Mouse (Mus musculus): Measurements from ENCODE around the gene Siva1. TPM values are rescaled to one million over a fixed set of nuclear protein-coding genes. Genes with fewer than 3 reads are reported as not detected.

Siva1 gene
- polyA plus RNA-seq, 1 experiment from 2014 or later: 48.0 TPM

- peak; percentile 93 for ATAC-seq (ENCODE audit: low FRiP score)
- peak overlapping the region; percentile 93 for H3K9ac ChIP-seq (replicated peaks)
Measured at GRCm38 (mm10) chr12:112693185-112694126, 49.0 kb downstream of the Siva1 start.

DNA sequence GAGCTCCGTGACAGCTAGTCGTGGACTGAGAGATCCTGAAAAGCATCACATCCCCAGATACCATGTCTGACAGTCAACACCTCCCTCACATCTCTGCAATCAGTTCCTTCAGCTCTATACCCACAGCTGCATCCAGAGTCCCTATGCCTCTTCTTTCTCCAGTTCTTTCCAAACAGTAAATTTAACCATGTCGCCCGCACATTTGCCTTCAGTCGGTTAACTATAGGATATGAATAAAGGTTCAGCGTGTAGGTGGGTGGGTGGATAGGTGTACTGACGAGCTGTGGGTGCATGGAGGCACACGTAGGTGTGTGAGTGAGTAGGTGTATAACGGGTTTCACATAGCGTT, 49.6 kb downstream of the Siva1 start:
- ATAC-seq (ENCODE audit: low FRiP score): peak; percentile 28; the same call in 1 of the 2 replicates
- Histone ChIP-seq H3K4me2 (peak overlapping the region; percentile 76), H3K4me1 (peaks cover 17% of the 10 kb centered on the region), H3K27me3 (replicated peaks) (no peaks in the 10 kb centered on the region), H3K9ac (replicated peaks) (peak overlapping the region; percentile 93), H3K9me3 (replicated peaks) (no peaks in the 10 kb centered on the region), H3K36me3 (no peaks in the 10 kb centered on the region), H3K27ac (replicated peaks) (peak overlapping the region; percentile 95), H3K4me3 (replicated peaks) (peak overlapping the region; percentile 69)
- WGBS: 73% methylated on average over 10 of the region's 10 CpGs

More at GRCm38 (mm10) chr12:112693185-112694126, 49.0 kb downstream of the Siva1 start:
- H3K36me3 ChIP-seq: no peaks in the 10 kb centered on the region
- H3K27ac ChIP-seq (replicated peaks): peak overlapping the region; percentile 95
- H3K4me1 ChIP-seq: peaks cover 17% of the 10 kb centered on the region
- H3K4me2 ChIP-seq: peak overlapping the region; percentile 76
- no peaks in the 10 kb centered on the region for H3K9me3 ChIP-seq (replicated peaks)
- H3K27me3 ChIP-seq (replicated peaks): no peaks in the 10 kb centered on the region
- 2% methylated on average over 54 of the region's 54 CpGs for WGBS
- peak overlapping the region; percentile 69 for H3K4me3 ChIP-seq (replicated peaks)

- ATAC-seq (ENCODE audit: low FRiP score): no peak
- H3K4me2 ChIP-seq: no peak overlapping the region
- no peaks in the 10 kb centered on the region for H3K36me3 ChIP-seq
- no peaks in the 10 kb centered on the region for H3K27me3 ChIP-seq (replicated peaks)
- 83% methylated on average over 3 of the region's 3 CpGs for WGBS
- no peak overlapping the region for H3K4me3 ChIP-seq (replicated peaks)
- H3K9ac ChIP-seq (replicated peaks): no peak overlapping the region
- no peak overlapping the region for H3K27ac ChIP-seq (replicated peaks)
- peaks cover 29% of the 10 kb centered on the region for H3K4me1 ChIP-seq
- no peaks in the 10 kb centered on the region for H3K9me3 ChIP-seq (replicated peaks)
Measured at GRCm38 (mm10) chr12:112696806-112697425, 52.4 kb downstream of the Siva1 start.

Small RNAs within 50 kb of the gene (microRNA-seq; reads per million reads assigned to microRNA genes)
- not detected for gene Mir6939

Other genes with a start within 250 kb of the Siva1 start
- 0.06 and 0.20 TPM in 2 replicates for gene A530016L24Rik, start 155.2 kb upstream of the Siva1 start, polyA plus RNA-seq (2015; fragmentation: Nextera tagmentation; extraction: Ambion mirVana)
- gene Tmem179, start 127.9 kb upstream of the Siva1 start, polyA plus RNA-seq (2015; fragmentation: Nextera tagmentation; extraction: Ambion mirVana): 69.0 and 84.0 TPM in 2 replicates
- 1.7 and 2.5 TPM in 2 replicates for gene Inf2, start 55.9 kb upstream of the Siva1 start, polyA plus RNA-seq (2015; fragmentation: Nextera tagmentation; extraction: Ambion mirVana)
- gene Adssl1, start 24.6 kb upstream of the Siva1 start, polyA plus RNA-seq (2015; fragmentation: Nextera tagmentation; extraction: Ambion mirVana): 7.6 and 8.6 TPM in 2 replicates
- 70.5 and 120 TPM in 2 replicates for gene Akt1, start 30.2 kb downstream of the Siva1 start, polyA plus RNA-seq (2015; fragmentation: Nextera tagmentation; extraction: Ambion mirVana)
- 1.8 and 2.4 TPM in 2 replicates for gene Zbtb42, start 34.1 kb downstream of the Siva1 start, polyA plus RNA-seq (2015; fragmentation: Nextera tagmentation; extraction: Ambion mirVana)
- gene Cep170b, start 75.8 kb downstream of the Siva1 start, polyA plus RNA-seq (2015; fragmentation: Nextera tagmentation; extraction: Ambion mirVana): 34.7 and 43.3 TPM in 2 replicates
- 8.4 and 42.0 TPM in 2 replicates for gene Pld4, start 116.0 kb downstream of the Siva1 start, polyA plus RNA-seq (2015; fragmentation: Nextera tagmentation; extraction: Ambion mirVana)
- gene Ahnak2, start 158.0 kb downstream of the Siva1 start, polyA plus RNA-seq (2015; fragmentation: Nextera tagmentation; extraction: Ambion mirVana): 4.5 and 5.7 TPM in 2 replicates
- gene Clba1, start 164.3 kb downstream of the Siva1 start, polyA plus RNA-seq (2015; fragmentation: Nextera tagmentation; extraction: Ambion mirVana): 19.6 and 21.1 TPM in 2 replicates
- gene Cdca4, start 184.7 kb downstream of the Siva1 start, polyA plus RNA-seq (2015; fragmentation: Nextera tagmentation; extraction: Ambion mirVana): 30.3 and 48.6 TPM in 2 replicates
- 0.08 and 2.8 TPM in 2 replicates for gene Gpr132, start 223.5 kb downstream of the Siva1 start, polyA plus RNA-seq (2015; fragmentation: Nextera tagmentation; extraction: Ambion mirVana)